Mouse (Mus musculus) ES-E14 (cell line): ENCODE measurements around the gene Phka2. TPM values are rescaled to one million over a fixed set of nuclear protein-coding genes. Genes with fewer than 3 reads are reported as not detected.

Experiments
- DNase-seq: peaks from one replicate; pipeline ENCODE4 v3.0.0-alpha.2; 2013; ENCODE audit warnings: low read depth, low spot score
- H3K27ac ChIP-seq: 2 replicates; pipeline ENCODE4 v1.5.1; 2012; ENCODE audit warnings: low read depth, mild to moderate bottlenecking, low read length, moderate library complexity, mixed read lengths; ENCODE audit not compliant: poor library complexity, insufficient read depth, severe bottlenecking
- H3K36me3 ChIP-seq: 2 replicates; pipeline ENCODE4 v1.6.1; 2012; ENCODE audit warnings: mild to moderate bottlenecking, low read length, moderate library complexity, mixed read lengths; ENCODE audit not compliant: control insufficient read depth, poor library complexity, insufficient read depth, severe bottlenecking
- H3K4me1 ChIP-seq, 2 experiments: fragments of 150-350 bp in 1 of 2; sonication (generic) in 1 of 2; 2 replicates each; pipeline ENCODE4 v1.6.1; 2012; ENCODE audit warnings: low read length in 2 of 2, mild to moderate bottlenecking in 1 of 2, mixed read lengths in 1 of 2; ENCODE audit not compliant: control insufficient read depth in 2 of 2, insufficient read depth in 2 of 2, poor library complexity in 1 of 2
- H3K4me3 ChIP-seq, 2 experiments: fragments of 150-350 bp in 1 of 2; sonication (generic) in 1 of 2; 2 replicates each; pipeline ENCODE4 v1.5.1; 2012; ENCODE audit warnings: low read length in 2 of 2, low read depth in 1 of 2, mild to moderate bottlenecking in 1 of 2, mixed read lengths in 1 of 2; ENCODE audit not compliant: insufficient read depth in 1 of 2, poor library complexity in 1 of 2, severe bottlenecking in 1 of 2
- H3K9ac ChIP-seq: 2 replicates; pipeline ENCODE4 v1.6.1; 2012; ENCODE audit warnings: low read depth, mild to moderate bottlenecking, low read length, mixed read lengths; ENCODE audit not compliant: poor library complexity, insufficient read depth, severe bottlenecking
- H3K9me3 ChIP-seq: fragments of 150-350 bp; sonication (generic); 2 replicates; pipeline ENCODE4 v1.6.1; 2012; ENCODE audit warnings: low read depth, mild to moderate bottlenecking, low read length; ENCODE audit not compliant: control insufficient read depth, insufficient read depth
- CHD2 ChIP-seq: IDR thresholded peaks from 2 replicates; pipeline ENCODE4 v1.6.1; 2014; ENCODE audit warnings: mild to moderate bottlenecking, low read depth, low read length, inconsistent platforms
- HCFC1 ChIP-seq: IDR thresholded peaks from 2 replicates; pipeline ENCODE4 v1.6.1; 2012; ENCODE audit warnings: low read length, inconsistent platforms, borderline replicate concordance; ENCODE audit not compliant: insufficient read depth
- MAFK ChIP-seq: IDR thresholded peaks from 2 replicates; pipeline ENCODE4 v1.6.1; 2014; ENCODE audit warnings: mild to moderate bottlenecking, low read depth, low read length, inconsistent platforms; ENCODE audit not compliant: insufficient read depth
- ZC3H11A ChIP-seq: IDR thresholded peaks from 2 replicates; pipeline ENCODE4 v1.6.1; 2012; ENCODE audit warnings: low read depth, mild to moderate bottlenecking, inconsistent platforms, low read length, borderline replicate concordance
- ZNF384 ChIP-seq: IDR thresholded peaks from 2 replicates; pipeline ENCODE4 v1.6.1; 2012; ENCODE audit warnings: low read depth, low read length, inconsistent platforms
- in situ Hi-C, 2 experiments: fragments of 600-800 bp; cut with MboI; formaldehyde crosslinking; loops; one replicate each; pipeline ENCODE4 v1.15.1; 2025; ENCODE audit warnings: low sequenced_read_pairs in 2 of 2, inconsistent platforms in 1 of 2; ENCODE audit not compliant: unreplicated experiment in 2 of 2
- total RNA-seq: library from RNA; depleted of rRNA; stranded (reverse); fragments of 300-350 nt; gene quantifications from 2 replicates; pipeline ENCODE4 v1.2.3, GENCODE M21; 2012; rRNA removed

The Phka2 gene
- total RNA-seq, result 10.8 and 15.2 TPM in 2 replicates

DNA sequence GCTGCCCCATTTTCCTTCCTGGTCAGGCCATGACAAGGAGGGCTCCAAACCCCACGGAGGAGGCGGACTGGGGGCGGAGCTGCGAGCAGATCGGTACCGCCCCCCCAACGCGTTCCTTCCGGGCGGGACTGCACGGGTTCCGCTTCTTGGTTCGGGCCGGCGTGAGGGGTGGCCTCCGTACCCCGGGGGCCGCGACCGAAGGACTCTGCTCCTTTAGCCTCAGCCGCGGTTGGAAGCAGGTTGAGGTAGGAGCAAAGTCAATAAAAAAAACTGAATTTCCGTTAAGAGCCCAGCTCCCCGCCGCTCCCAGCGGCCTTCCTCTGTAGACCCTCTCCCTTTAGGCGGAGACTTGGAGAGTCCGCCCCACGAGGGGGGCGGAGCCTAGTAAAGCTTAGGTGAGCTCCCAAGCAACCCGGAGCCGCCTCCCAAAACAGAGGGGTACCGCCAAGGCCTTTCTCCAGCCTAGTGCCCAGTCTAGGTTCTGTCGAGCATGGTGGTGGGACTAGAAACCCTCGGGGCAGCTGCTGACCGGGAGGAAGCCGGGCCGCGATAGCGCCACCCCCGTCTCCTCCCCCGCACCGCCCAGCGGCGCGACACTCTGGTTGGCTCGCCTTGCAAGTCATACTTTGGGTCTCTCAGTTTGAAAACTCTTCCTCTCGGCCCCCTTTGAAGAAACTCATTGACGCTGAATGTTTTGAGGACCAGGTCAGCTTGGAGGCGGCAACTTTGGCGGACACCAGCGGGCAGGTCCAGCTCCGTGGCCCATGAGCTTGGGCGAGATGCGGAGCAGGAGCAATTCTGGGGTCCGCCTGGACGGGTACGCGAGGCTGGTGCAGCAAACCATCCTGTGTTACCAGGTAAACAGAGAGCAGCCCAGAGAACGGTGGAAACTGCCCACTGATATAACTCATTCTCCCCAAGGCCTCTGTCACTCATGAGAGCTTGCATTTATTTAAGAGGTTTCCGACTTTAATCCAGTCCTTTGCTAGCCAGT lies at the start of gene Phka2:
Gene Phka2, plus strand, starts transcription at position 119 of the 994 bp plus-strand sequence.
- Histone ChIP-seq H3K4me3 (peak within 1 kb of the TSS; percentile 93 to 94), H3K27ac (peak within 1 kb of the TSS; percentile 49; the same call in 1 of the 2 replicates), H3K36me3 (no peaks in the 10 kb centered on the region), H3K4me1 (no peaks in the 10 kb centered on the region), H3K9ac (peak within 1 kb of the TSS; percentile 89), H3K9me3 (no peaks in the 10 kb centered on the region)
- peak; percentile 57 for DNase-seq
- in situ Hi-C loops, result no loop called here
- TF ChIP-seq MAFK (no peak), ZNF384 (no peak), CHD2 (no peak), HCFC1 (no peak), ZC3H11A (no peak)

DNA sequence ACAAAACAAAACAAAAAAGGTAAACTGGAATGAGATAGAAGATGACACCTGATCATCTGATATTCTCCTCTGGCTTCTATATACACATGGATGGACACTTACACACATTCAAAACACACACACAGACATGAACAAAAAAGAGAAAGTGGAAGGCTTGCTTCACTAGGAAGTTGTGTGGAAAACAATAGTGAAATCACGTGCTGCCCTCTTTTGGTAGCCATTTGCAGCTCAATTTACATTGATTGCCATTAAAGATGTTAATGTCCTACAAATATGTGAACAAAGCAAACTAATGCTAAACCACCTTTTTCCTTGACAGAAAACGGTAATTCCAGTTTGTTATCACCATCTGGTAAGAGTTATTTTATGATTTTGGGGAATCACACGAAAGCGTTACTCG lies 46.3 kb upstream of the Phka2 start:
- H3K4me1 ChIP-seq, result no peaks in the 10 kb centered on the region
- H3K9ac ChIP-seq, result no peak overlapping the region
- DNase-seq, result no peak
- TF ChIP-seq ZNF384 (no peak), MAFK (no peak), HCFC1 (no peak), CHD2 (no peak), ZC3H11A (no peak)
- no peak overlapping the region for H3K27ac ChIP-seq
- no peaks in the 10 kb centered on the region for H3K9me3 ChIP-seq
- no peak overlapping the region for H3K4me3 ChIP-seq
- H3K36me3 ChIP-seq, result no peaks in the 10 kb centered on the region
- in situ Hi-C loops, result no loop called here

DNA sequence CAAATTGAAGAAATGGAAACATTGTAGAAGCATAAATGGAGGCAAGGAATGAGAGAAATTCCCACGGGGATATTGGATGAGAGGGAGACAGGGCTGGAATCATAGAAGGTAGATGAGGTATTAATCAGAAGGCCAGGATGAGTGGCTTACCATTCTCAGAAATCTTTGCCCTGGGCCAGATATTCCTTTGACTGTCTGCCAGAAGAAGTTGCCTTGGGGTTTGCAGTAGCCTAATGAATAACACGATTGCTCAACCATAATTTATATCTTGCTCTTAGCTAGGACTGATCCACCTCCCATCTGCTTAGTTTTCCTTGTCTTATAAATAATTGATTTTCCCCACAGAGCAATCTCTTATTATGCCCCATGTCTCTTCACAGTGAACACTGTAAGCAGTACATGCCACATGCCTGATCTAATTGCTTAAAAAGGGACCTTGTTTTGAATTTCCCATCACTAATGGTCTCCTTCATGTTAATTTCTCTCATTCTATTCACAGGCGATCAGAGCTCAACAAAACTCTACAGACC lies 30.6 kb upstream of the Phka2 start:
- Histone ChIP-seq H3K9me3 (no peaks in the 10 kb centered on the region), H3K36me3 (no peaks in the 10 kb centered on the region), H3K4me3 (no peak overlapping the region), H3K27ac (no peak overlapping the region), H3K4me1 (no peaks in the 10 kb centered on the region), H3K9ac (no peak overlapping the region)
- TF ChIP-seq ZC3H11A (no peak), MAFK (no peak), CHD2 (no peak), ZNF384 (no peak), HCFC1 (no peak)
- DNase-seq, result no peak
- in situ Hi-C loops, result no loop called here

DNA sequence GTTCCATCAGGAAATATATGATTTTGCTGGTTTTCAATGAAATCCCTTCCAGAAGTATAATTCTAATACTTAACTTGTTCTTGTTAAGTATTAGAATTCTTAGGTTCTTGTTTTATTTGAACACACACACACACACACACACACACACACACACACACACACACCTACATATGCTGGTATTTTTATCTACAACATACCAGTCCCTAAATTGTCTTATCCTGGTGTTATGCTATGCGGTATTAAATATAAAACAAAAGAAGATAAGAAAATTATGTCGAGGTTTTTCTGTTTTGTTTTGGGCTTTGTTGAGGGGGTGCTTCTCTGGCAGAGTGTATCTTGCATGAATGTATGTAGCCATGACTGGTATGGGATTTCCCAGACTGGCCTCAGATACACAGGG lies 12.2 kb upstream of the Phka2 start:
- H3K9me3 ChIP-seq, result no peaks in the 10 kb centered on the region
- no peak for DNase-seq
- no peak overlapping the region for H3K4me3 ChIP-seq
- TF ChIP-seq HCFC1 (no peak), ZNF384 (no peak), ZC3H11A (no peak), MAFK (no peak), CHD2 (no peak)
- in situ Hi-C loops, result no loop called here
- no peak overlapping the region for H3K9ac ChIP-seq
- H3K27ac ChIP-seq, result no peak overlapping the region
- no peaks in the 10 kb centered on the region for H3K4me1 ChIP-seq
- no peaks in the 10 kb centered on the region for H3K36me3 ChIP-seq
